Mouse (Mus musculus): ENCODE measurements around the gene Sgo1. TPM values are rescaled to one million over a fixed set of nuclear protein-coding genes. Genes with fewer than 3 reads are reported as not detected.

Gene Sgo1
- polyA plus RNA-seq, 1 experiment = 0.16 TPM

DNA sequence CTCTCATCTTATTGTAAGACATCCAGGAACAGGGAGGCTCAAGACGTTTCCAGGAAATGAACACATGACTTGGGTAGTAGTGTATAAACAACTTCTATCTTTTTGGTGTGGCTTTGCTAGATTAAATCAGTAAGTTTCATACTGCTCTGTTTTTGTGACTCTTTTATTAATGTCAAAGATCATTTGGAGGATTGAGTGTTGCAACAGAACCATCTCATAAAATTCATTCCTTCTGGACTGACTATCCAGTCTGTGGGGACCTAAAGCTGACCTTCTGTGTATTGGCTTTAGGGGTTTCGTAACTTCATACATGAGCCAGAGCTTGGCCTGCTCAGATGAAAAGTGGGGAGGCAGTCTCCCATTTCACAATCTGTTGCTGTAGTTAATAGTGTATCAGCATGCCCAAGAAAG, 38.9 kb downstream of the Sgo1 start:
- peak; percentile 77 for DNase-seq (ENCODE audit: low read depth)

DNA sequence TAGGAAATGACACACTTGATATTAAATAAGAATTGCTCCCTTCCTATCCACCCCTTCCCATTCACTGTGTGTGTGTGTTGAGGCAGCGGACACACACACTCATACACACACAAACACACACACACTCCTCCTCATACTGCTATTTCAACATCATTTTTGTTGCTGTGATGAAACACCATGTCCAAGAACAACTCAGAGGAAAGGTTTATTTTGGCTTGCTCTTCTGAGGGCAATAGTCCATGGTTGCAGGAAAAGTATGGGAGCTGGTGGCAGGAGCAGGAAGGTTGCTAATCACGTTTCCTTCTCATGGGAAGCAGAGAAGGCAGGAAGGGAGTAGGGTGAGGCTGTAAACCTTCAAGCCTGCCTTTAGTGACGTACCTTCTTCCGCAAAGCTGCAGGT, 45.8 kb downstream of the Sgo1 start:
- DNase-seq (ENCODE audit: low read depth) = peak; percentile 92

DNA sequence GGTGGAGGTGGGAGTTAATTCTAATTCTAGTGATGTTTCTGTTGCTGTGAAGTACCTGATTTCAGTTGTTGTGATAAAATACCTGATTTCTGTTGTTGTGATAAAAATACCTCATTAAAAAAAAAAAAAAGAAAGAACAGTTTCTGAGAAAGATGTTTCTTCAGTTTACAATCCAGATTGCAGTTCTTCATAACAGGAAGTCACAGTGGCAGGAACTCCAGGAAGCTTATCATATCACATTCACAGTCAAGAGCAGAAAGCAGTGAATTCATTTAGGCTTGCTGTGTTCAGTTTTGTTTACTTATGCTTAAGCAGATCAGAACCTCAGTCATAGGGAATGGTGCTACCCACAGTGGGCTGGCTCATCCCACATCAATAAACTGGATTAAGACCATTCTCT, 57.8 kb downstream of the Sgo1 start:
- no peak for DNase-seq (ENCODE audit: low read depth)

DNA sequence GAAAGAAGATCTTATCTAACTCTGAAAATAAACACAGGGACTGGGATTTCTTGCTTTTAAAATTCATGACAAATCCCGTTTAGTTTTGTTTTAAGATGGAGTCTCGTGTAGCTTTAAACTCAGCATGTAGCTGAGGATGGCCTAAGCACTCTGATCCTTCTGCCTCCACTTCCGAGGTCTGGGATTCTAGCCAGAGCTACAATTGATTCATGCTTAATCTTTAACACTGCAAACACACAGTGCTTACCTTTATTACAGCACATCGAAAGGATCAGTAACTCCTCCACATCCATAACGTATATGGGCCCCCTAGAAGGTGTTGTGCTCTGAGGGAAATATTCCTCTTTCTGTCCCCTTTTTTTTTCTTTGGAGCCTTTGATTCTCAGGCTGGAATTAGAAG, 61.0 kb downstream of the Sgo1 start:
- DNase-seq (ENCODE audit: low read depth) = no peak

DNA sequence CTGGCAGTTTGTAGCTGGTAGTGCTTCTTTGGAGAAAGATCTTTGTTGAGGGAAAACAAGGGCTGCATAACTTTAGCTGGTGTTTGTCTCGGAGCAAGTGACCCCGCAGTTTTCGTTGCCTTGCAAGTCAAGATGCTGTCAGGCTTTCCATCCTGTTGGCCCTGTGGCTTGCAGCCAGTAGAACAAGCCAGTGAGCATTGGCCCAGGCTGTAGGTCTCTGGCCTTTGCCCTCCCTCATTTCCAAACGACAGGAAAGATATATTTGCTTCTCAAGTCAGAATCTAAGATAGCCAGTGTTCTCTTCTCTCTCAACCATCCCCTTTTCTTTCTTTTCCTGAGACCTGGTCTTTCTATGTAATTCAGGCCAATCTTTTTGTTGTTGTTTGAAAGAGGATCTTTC, 61.6 kb downstream of the Sgo1 start:
- no peak for DNase-seq (ENCODE audit: low read depth)

DNA sequence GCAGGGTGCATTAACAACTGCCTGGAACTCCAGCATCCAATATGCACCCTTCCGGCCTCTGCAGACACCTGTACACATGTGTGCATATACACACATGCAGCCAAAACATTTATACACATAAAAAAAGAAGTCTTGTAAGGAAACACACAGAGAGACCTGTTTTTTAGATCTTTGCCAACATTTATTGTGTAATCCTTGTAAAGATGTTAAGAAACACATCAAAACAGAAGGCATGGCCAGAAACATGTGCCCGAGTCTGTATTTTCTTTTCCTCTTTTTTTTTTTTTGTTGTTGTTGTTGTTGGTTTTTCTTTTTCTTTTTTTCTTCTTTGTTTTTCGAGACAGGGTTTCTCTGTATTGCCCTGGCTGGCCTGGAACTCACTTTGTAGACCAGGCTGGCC, 63.0 kb downstream of the Sgo1 start:
- no peak for DNase-seq (ENCODE audit: low read depth)

Other genes starting within 250 kb of the Sgo1 start
- 0.23 and 0.49 TPM in 2 replicates for gene Efhb, start 226.0 kb downstream of the Sgo1 start, polyA plus RNA-seq (2012; rRNA removed)
- 15.5 and 17.6 TPM in 2 replicates for gene Rab5a, start 210.1 kb downstream of the Sgo1 start, polyA plus RNA-seq (2012; rRNA removed)
- 0.06 TPM in 1 of 2 replicates, not detected in the other for gene Pp2d1, start 149.9 kb downstream of the Sgo1 start, polyA plus RNA-seq (2012; rRNA removed)
- 13.1 and 14.7 TPM in 2 replicates for gene Kat2b, start 122.5 kb downstream of the Sgo1 start, polyA plus RNA-seq (2012; rRNA removed)
- 3.1 and 3.4 TPM in 2 replicates for gene Sult1c2, start 157.0 kb upstream of the Sgo1 start, polyA plus RNA-seq (2012; rRNA removed)

Data from gonadal fat pad, adult 2 months (tissue).